20 mouse cellular contexts compared by ENCODE assay signal in genomic region chr7:103843034-103843433, GRCm38 (mm10). TPM values are rescaled to one million over a fixed set of nuclear protein-coding genes. Genes with fewer than 3 reads are reported as not detected.
DNase-seq lines count a peak whose midpoint lies in the region; ATAC-seq lines count a peak whose summit lies in the region.
"Had no signal": no experiment of that assay in that cellular context is flagged by ENCODE, and none has a peak within 500 bp of the region (broad histone marks: within the 10 kb centered on the region; RNA-seq: fewer than 3 reads in every experiment).

Gene Hbb-bh1, minus strand, starts transcription at chr7:103843164.

- DNase-seq in heart, postnatal 25 days (ENCODE audit: low spot score), result no peak
- no peak for DNase-seq in midbrain, embryonic 14.5 days
- no peak for DNase-seq in limb, embryonic 10.5 days (ENCODE audit: low spot score)
- no peak for DNase-seq in kidney, adult 11 months
- no peak for DNase-seq in kidney, postnatal 14 days
- DNase-seq: adrenal gland, postnatal 10 days; cerebellum, adult 18-20 months; gastrocnemius, postnatal 25 days; heart, postnatal 10 days; lung, adult 2 months; right cerebral cortex, postnatal 25 days; thymus, postnatal 4 days had no signal

- intact Hi-C loops in heart, postnatal 25 days (cut with DNase I), result no loop called here

- no peaks in the 10 kb centered on the region for H3K4me1 ChIP-seq in heart, embryonic 14.5 days (ENCODE audit: control insufficient read depth in 2 of 2, insufficient read depth in 2 of 2, low read length in 2 of 2)
- no peaks in the 10 kb centered on the region for H3K4me1 ChIP-seq in midbrain, embryonic 12.5 days
- H3K4me1 ChIP-seq in midbrain, embryonic 14.5 days (ENCODE audit: control insufficient read depth, insufficient read depth, low read length), result no peaks in the 10 kb centered on the region
- H3K4me1 ChIP-seq in limb, embryonic 10.5 days, result no peaks in the 10 kb centered on the region
- H3K4me1 ChIP-seq in liver, embryonic 15.5 days (replicated peaks), result peaks cover 31% of the 10 kb centered on the region
- H3K4me1 ChIP-seq: embryonic facial prominence, embryonic 15.5 days; kidney, embryonic 15.5 days had no signal

- WGBS in heart, embryonic 14.5 days, result 47% methylated on average over 2 of the region's 2 CpGs
- 78% methylated on average over 2 of the region's 2 CpGs for WGBS in midbrain, embryonic 12.5 days
- WGBS in midbrain, embryonic 14.5 days, result 71% methylated on average over 2 of the region's 2 CpGs
- 89% methylated on average over 2 of the region's 2 CpGs for WGBS in limb, embryonic 10.5 days
- WGBS in liver, embryonic 15.5 days (ENCODE audit: insufficient replicate concordance), result 58% methylated on average over 2 of the region's 2 CpGs

- H3K4me2 ChIP-seq in heart, embryonic 14.5 days (ENCODE audit: low read length), result no peak within 1 kb of the TSS
- H3K4me2 ChIP-seq in midbrain, embryonic 12.5 days (replicated peaks), result no peak within 1 kb of the TSS
- no peak within 1 kb of the TSS for H3K4me2 ChIP-seq in midbrain, embryonic 14.5 days (ENCODE audit: low read length)
- H3K4me2 ChIP-seq in liver, embryonic 15.5 days, result no peak within 1 kb of the TSS
- H3K4me2 ChIP-seq: embryonic facial prominence, embryonic 15.5 days; kidney, embryonic 15.5 days had no signal

- no peaks in the 10 kb centered on the region for H3K27me3 ChIP-seq in heart, embryonic 14.5 days (ENCODE audit: control insufficient read depth, insufficient read depth, low read length)
- H3K27me3 ChIP-seq in midbrain, embryonic 12.5 days, result no peaks in the 10 kb centered on the region
- no peaks in the 10 kb centered on the region for H3K27me3 ChIP-seq in midbrain, embryonic 14.5 days (ENCODE audit: control insufficient read depth, insufficient read depth, low read length)
- H3K27me3 ChIP-seq in limb, embryonic 10.5 days (ENCODE audit: low read depth, poor library complexity, severe bottlenecking), result no peaks in the 10 kb centered on the region
- no peaks in the 10 kb centered on the region for H3K27me3 ChIP-seq in liver, embryonic 15.5 days
- H3K27me3 ChIP-seq: embryonic facial prominence, embryonic 15.5 days; kidney, embryonic 15.5 days had no signal

- H3K9ac ChIP-seq in heart, embryonic 14.5 days (ENCODE audit: low read length), result no peak within 1 kb of the TSS
- no peak within 1 kb of the TSS for H3K9ac ChIP-seq in midbrain, embryonic 12.5 days (replicated peaks)
- no peak within 1 kb of the TSS for H3K9ac ChIP-seq in midbrain, embryonic 14.5 days (replicated peaks; ENCODE audit: low read length)
- no peak within 1 kb of the TSS for H3K9ac ChIP-seq in liver, embryonic 15.5 days
- H3K9ac ChIP-seq: embryonic facial prominence, embryonic 15.5 days; kidney, embryonic 15.5 days had no signal

- H3K9me3 ChIP-seq in heart, embryonic 14.5 days (ENCODE audit: control insufficient read depth, low read length), result no peaks in the 10 kb centered on the region
- no peaks in the 10 kb centered on the region for H3K9me3 ChIP-seq in midbrain, embryonic 12.5 days
- no peaks in the 10 kb centered on the region for H3K9me3 ChIP-seq in midbrain, embryonic 14.5 days (ENCODE audit: control insufficient read depth, low read length)
- no peaks in the 10 kb centered on the region for H3K9me3 ChIP-seq in limb, embryonic 10.5 days (replicated peaks)
- H3K9me3 ChIP-seq in liver, embryonic 15.5 days (replicated peaks), result no peaks in the 10 kb centered on the region
- H3K9me3 ChIP-seq: embryonic facial prominence, embryonic 15.5 days; kidney, embryonic 15.5 days had no signal

- no peak within 1 kb of the TSS for H3K27ac ChIP-seq in heart, embryonic 14.5 days (replicated peaks in 1 of 2; ENCODE audit: control insufficient read depth in 1 of 2, insufficient read depth in 1 of 2, low read depth in 2 of 2, low read length in 2 of 2)
- no peak within 1 kb of the TSS for H3K27ac ChIP-seq in midbrain, embryonic 12.5 days (replicated peaks)
- H3K27ac ChIP-seq in midbrain, embryonic 14.5 days (replicated peaks; ENCODE audit: low read depth, low read length), result no peak within 1 kb of the TSS
- H3K27ac ChIP-seq in limb, embryonic 10.5 days, result no peak within 1 kb of the TSS
- H3K27ac ChIP-seq in liver, embryonic 15.5 days (replicated peaks), result peak within 1 kb of the TSS; percentile 49; the same call in 1 of the 2 replicates
- H3K27ac ChIP-seq: embryonic facial prominence, embryonic 15.5 days; kidney, embryonic 15.5 days had no signal

- no peak for ATAC-seq in heart, embryonic 14.5 days (ENCODE audit: insufficient number of reproducible peaks, insufficient read depth, low FRiP score, low read depth)
- ATAC-seq in midbrain, embryonic 12.5 days (ENCODE audit: low FRiP score, low read depth), result no peak
- ATAC-seq in midbrain, embryonic 14.5 days (ENCODE audit: low FRiP score, low TSS enrichment), result no peak
- no peak for ATAC-seq in liver, embryonic 15.5 days (ENCODE audit: insufficient read depth)

- H3K36me3 ChIP-seq in heart, embryonic 14.5 days (ENCODE audit: control insufficient read depth, insufficient read depth, low read length), result no peaks in the 10 kb centered on the region
- H3K36me3 ChIP-seq in midbrain, embryonic 12.5 days, result no peaks in the 10 kb centered on the region
- no peaks in the 10 kb centered on the region for H3K36me3 ChIP-seq in midbrain, embryonic 14.5 days (ENCODE audit: control insufficient read depth, insufficient read depth, low read length)
- no peaks in the 10 kb centered on the region for H3K36me3 ChIP-seq in limb, embryonic 10.5 days
- no peaks in the 10 kb centered on the region for H3K36me3 ChIP-seq in liver, embryonic 15.5 days (replicated peaks)
- H3K36me3 ChIP-seq: embryonic facial prominence, embryonic 15.5 days; kidney, embryonic 15.5 days had no signal

- H3K4me3 ChIP-seq in heart, embryonic 14.5 days (ENCODE audit: control insufficient read depth in 1 of 2, insufficient read depth in 1 of 2, low read depth in 1 of 2, low read length in 2 of 2), result no peak within 1 kb of the TSS
- H3K4me3 ChIP-seq in midbrain, embryonic 12.5 days, result no peak within 1 kb of the TSS
- H3K4me3 ChIP-seq in midbrain, embryonic 14.5 days (replicated peaks; ENCODE audit: low read depth, low read length), result no peak within 1 kb of the TSS
- H3K4me3 ChIP-seq in limb, embryonic 10.5 days, result no peak within 1 kb of the TSS
- H3K4me3 ChIP-seq in liver, embryonic 15.5 days (replicated peaks), result no peak within 1 kb of the TSS
- H3K4me3 ChIP-seq: embryonic facial prominence, embryonic 15.5 days; kidney, embryonic 15.5 days; myocyte had no signal

RNA-seq across cellular contexts. Expression of gene Hbb-bh1, which starts in this region (rescaled TPM):
- polyA plus RNA-seq in heart, embryonic 14.5 days (2014; fragmentation: Nextera tagmentation; extraction: Ambion mirVana), result 15.5 and 17.8 TPM in 2 replicates
- not detected for total RNA-seq in heart, postnatal 25 days (2021)
- 623 and 675 TPM in 2 replicates for polyA plus RNA-seq in midbrain, embryonic 12.5 days (2016; fragmentation: Nextera tagmentation; extraction: Ambion mirVana)
- polyA plus RNA-seq in midbrain, embryonic 14.5 days (2014; fragmentation: Nextera tagmentation; extraction: Ambion mirVana), result 0.78 and 4.0 TPM in 2 replicates
- 2,391 and 3,747 TPM in 2 replicates for polyA plus RNA-seq in limb, embryonic 10.5 days (2016; fragmentation: Nextera tagmentation; extraction: Ambion mirVana)
- polyA plus RNA-seq in liver, embryonic 15.5 days (2015; fragmentation: Nextera tagmentation; extraction: Ambion mirVana), result 44.8 and 64.6 TPM in 2 replicates
- total RNA-seq: adrenal gland, postnatal 10 days; gastrocnemius, postnatal 25 days; heart, postnatal 10 days; layer of hippocampus, adult 18-20 months; left cerebral cortex, adult 8-10 months had no signal
- polyA plus RNA-seq: lung, adult 2 months; myocyte had no signal
